Mouse (Mus musculus): ENCODE measurements around the gene Lrrc28. TPM values are rescaled to one million over a fixed set of nuclear protein-coding genes. Genes with fewer than 3 reads are reported as not detected.

Gene Lrrc28
- polyA plus RNA-seq, 1 experiment, result 9.1 TPM

DNA sequence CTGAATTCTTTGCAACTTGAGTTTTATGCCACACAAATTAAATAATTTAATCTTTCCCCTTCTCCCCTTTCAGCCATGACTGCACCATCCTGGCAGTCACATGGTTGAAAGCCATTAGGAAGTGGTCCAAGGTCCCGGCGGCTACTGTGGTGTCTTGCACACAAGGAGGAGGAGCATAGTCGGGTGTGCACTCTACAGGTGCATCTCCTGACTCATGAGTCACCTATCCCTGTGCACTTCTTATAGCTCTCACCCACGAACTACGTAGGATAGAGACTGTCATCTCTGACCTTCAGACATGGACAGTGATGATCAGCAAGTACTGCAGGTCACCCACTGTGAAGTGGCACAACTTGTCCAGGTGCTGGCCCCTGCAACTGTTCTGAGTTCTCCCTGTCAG lies 86.8 kb downstream of the Lrrc28 start:
- no peaks in the 10 kb centered on the region for H3K36me3 ChIP-seq (ENCODE audit: control insufficient read depth, insufficient read depth)
- no peak overlapping the region for H3K4me3 ChIP-seq (ENCODE audit: insufficient read depth, poor library complexity, severe bottlenecking)
- no peaks in the 10 kb centered on the region for H3K79me3 ChIP-seq (ENCODE audit: low read depth)
- no peaks in the 10 kb centered on the region for H3K27me3 ChIP-seq (ENCODE audit: control insufficient read depth, insufficient read depth, insufficient read length)
- H3K79me2 ChIP-seq (ENCODE audit: control insufficient read depth, insufficient read depth), result no peaks in the 10 kb centered on the region
- H3ac ChIP-seq (ENCODE audit: control insufficient read depth, insufficient read length, low read depth), result no peak overlapping the region
- no peak for TF ChIP-seq CTCF (IDR thresholded peaks at IDR 0.05; ENCODE audit: control insufficient read depth, insufficient read depth, insufficient read length)
- no peak for TF ChIP-seq MYOG (IDR thresholded peaks at IDR 0.05; ENCODE audit: control insufficient read depth, extremely low read depth, insufficient read length)
- no peak for TF ChIP-seq CEBPB (IDR thresholded peaks at IDR 0.05; ENCODE audit: low read depth)
- TF ChIP-seq MAX (IDR thresholded peaks at IDR 0.05), result no peak
- no peak for TF ChIP-seq FOSL1 (IDR thresholded peaks at IDR 0.05; ENCODE audit: insufficient read depth, low read length, poor library complexity, severe bottlenecking)
- no peak for TF ChIP-seq USF1 (IDR thresholded peaks at IDR 0.05; ENCODE audit: low read depth)
- TF ChIP-seq MYOD1 (IDR thresholded peaks at IDR 0.05; ENCODE audit: control insufficient read depth, insufficient read length, low read depth), result no peak

DNA sequence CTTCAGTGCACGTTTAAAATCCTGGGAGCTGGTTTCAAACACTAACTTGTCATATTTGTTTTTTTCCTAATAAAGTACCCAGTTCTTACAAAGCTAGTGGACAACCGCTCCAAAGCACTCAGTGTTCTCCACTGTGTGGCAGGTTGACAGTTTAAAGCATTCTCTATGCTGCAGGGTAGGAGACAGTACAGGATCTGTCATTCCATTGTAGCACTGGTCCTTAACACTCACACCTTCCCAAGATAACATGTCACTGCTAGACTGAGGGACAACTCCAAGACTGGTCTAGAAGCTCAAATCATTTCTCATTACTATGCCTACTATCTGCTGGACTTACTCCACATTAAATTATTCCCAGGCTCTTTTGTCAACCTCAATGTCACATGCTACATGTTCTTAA lies 90.2 kb downstream of the Lrrc28 start:
- Histone ChIP-seq H3ac (ENCODE audit: control insufficient read depth, insufficient read length, low read depth) (no peak overlapping the region), H3K79me3 (ENCODE audit: low read depth) (no peaks in the 10 kb centered on the region), H3K79me2 (ENCODE audit: control insufficient read depth, insufficient read depth) (no peaks in the 10 kb centered on the region), H3K4me3 (ENCODE audit: insufficient read depth, poor library complexity, severe bottlenecking) (no peak overlapping the region), H3K36me3 (ENCODE audit: control insufficient read depth, insufficient read depth) (no peaks in the 10 kb centered on the region), H3K27me3 (ENCODE audit: control insufficient read depth, insufficient read depth, insufficient read length) (no peaks in the 10 kb centered on the region)
- TF ChIP-seq USF1 (IDR thresholded peaks at IDR 0.05; ENCODE audit: low read depth) (no peak), CTCF (IDR thresholded peaks at IDR 0.05; ENCODE audit: control insufficient read depth, insufficient read depth, insufficient read length) (no peak), MYOG (IDR thresholded peaks at IDR 0.05; ENCODE audit: control insufficient read depth, extremely low read depth, insufficient read length) (no peak), CEBPB (IDR thresholded peaks at IDR 0.05; ENCODE audit: low read depth) (no peak), MAX (IDR thresholded peaks at IDR 0.05) (no peak), MYOD1 (IDR thresholded peaks at IDR 0.05; ENCODE audit: control insufficient read depth, insufficient read length, low read depth) (no peak), FOSL1 (IDR thresholded peaks at IDR 0.05; ENCODE audit: insufficient read depth, low read length, poor library complexity, severe bottlenecking) (no peak)

DNA sequence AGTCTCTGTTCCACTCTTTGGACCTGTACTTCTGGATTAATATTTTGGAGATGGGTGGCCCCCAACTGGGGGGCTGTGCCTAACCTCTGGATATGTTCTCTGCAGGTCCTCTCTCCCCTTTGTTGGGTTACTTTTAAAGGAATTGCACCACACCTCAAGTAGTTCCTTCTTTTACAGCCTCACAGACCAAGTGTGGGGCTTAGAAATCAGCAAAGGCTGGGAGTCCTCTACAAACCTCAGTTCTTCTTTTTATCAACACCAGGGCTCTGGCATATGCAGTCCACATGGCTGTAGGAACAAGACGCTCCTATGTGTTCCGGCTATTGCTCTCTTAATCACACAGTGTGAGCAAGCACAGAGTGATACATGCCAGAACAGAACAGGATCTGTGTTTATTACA lies 93.8 kb downstream of the Lrrc28 start:
- no peak for TF ChIP-seq USF1 (IDR thresholded peaks at IDR 0.05; ENCODE audit: low read depth)
- no peak for TF ChIP-seq CTCF (IDR thresholded peaks at IDR 0.05; ENCODE audit: control insufficient read depth, insufficient read depth, insufficient read length)
- TF ChIP-seq CEBPB (IDR thresholded peaks at IDR 0.05; ENCODE audit: low read depth), result no peak
- TF ChIP-seq FOSL1 (IDR thresholded peaks at IDR 0.05; ENCODE audit: insufficient read depth, low read length, poor library complexity, severe bottlenecking), result no peak
- TF ChIP-seq MAX (IDR thresholded peaks at IDR 0.05), result no peak
- TF ChIP-seq MYOD1 (IDR thresholded peaks at IDR 0.05; ENCODE audit: control insufficient read depth, insufficient read length, low read depth), result no peak
- TF ChIP-seq MYOG (IDR thresholded peaks at IDR 0.05; ENCODE audit: control insufficient read depth, extremely low read depth, insufficient read length), result no peak
- no peaks in the 10 kb centered on the region for H3K36me3 ChIP-seq (ENCODE audit: control insufficient read depth, insufficient read depth)

DNA sequence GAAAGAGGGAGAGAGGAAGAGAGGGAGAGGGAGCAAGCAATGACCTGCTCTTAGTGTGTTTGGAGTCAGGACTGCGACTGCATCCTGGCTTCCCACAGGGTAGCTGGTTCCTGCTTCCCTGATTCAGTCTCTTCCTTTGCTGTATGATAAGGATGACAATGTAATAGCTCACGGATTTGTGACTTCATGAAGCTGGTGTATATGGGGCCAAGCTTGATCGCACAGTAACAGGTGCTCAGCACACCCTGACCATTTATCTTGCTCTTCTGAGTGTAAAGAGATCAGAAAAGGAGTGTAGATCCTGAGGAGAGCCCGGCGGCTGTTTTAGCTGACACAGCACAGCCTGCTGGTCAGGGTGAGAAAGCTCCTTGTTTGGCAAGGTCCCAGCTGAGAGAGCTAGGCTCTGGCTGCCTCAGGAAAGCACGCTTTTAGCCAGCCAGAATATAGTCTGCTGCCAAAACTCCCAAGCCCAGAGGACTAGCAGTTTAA lies 96.0 kb downstream of the Lrrc28 start:
- no peaks in the 10 kb centered on the region for H3K27me3 ChIP-seq (ENCODE audit: control insufficient read depth, insufficient read depth, insufficient read length)
- no peaks in the 10 kb centered on the region for H3K79me2 ChIP-seq (ENCODE audit: control insufficient read depth, insufficient read depth)
- H3K36me3 ChIP-seq (ENCODE audit: control insufficient read depth, insufficient read depth), result no peaks in the 10 kb centered on the region
- no peak overlapping the region for H3K4me3 ChIP-seq (ENCODE audit: insufficient read depth, poor library complexity, severe bottlenecking)
- H3ac ChIP-seq (ENCODE audit: control insufficient read depth, insufficient read length, low read depth), result peak overlapping the region; percentile 9
- TF ChIP-seq CTCF (IDR thresholded peaks at IDR 0.05; ENCODE audit: control insufficient read depth, insufficient read depth, insufficient read length), result peak; percentile 35
- TF ChIP-seq FOSL1 (IDR thresholded peaks at IDR 0.05; ENCODE audit: insufficient read depth, low read length, poor library complexity, severe bottlenecking), result no peak
- peak; percentile 74 for TF ChIP-seq MYOD1 (IDR thresholded peaks at IDR 0.05; ENCODE audit: control insufficient read depth, insufficient read length, low read depth)
- no peak for TF ChIP-seq MAX (IDR thresholded peaks at IDR 0.05)
- TF ChIP-seq USF1 (IDR thresholded peaks at IDR 0.05; ENCODE audit: low read depth), result no peak
- TF ChIP-seq CEBPB (IDR thresholded peaks at IDR 0.05; ENCODE audit: low read depth), result no peak
- TF ChIP-seq MYOG (IDR thresholded peaks at IDR 0.05; ENCODE audit: control insufficient read depth, extremely low read depth, insufficient read length), result no peak
- H3K79me3 ChIP-seq (ENCODE audit: low read depth), result no peaks in the 10 kb centered on the region

More for the DNA sequence above, 93.8 kb downstream of the Lrrc28 start:
- Histone ChIP-seq H3K79me3 (ENCODE audit: low read depth) (no peaks in the 10 kb centered on the region), H3K27me3 (ENCODE audit: control insufficient read depth, insufficient read depth, insufficient read length) (no peaks in the 10 kb centered on the region), H3K79me2 (ENCODE audit: control insufficient read depth, insufficient read depth) (no peaks in the 10 kb centered on the region), H3ac (ENCODE audit: control insufficient read depth, insufficient read length, low read depth) (no peak overlapping the region), H3K4me3 (ENCODE audit: insufficient read depth, poor library complexity, severe bottlenecking) (no peak overlapping the region)

DNA sequence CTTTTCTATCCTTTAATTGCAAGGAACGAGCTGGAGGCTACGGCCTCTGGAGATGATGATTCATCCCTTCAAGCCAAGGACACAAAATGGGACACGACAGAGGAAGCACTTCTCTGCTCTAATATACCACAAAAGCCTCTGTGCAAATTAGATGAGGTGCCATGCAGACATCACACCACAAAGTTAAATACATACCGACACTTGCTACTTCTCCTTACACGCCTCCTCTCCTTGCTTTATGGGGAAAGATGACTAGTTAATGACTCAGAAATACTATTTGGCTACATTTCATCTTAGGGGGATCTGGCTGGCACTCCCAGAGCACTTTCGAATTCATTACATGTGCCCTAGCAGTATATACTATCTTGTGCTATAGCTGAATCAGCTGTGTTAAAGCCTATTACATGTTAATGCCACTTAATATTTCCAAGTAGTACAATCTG lies 96.4 kb downstream of the Lrrc28 start:
- H3K79me2 ChIP-seq (ENCODE audit: control insufficient read depth, insufficient read depth), result no peaks in the 10 kb centered on the region
- no peaks in the 10 kb centered on the region for H3K79me3 ChIP-seq (ENCODE audit: low read depth)
- no peaks in the 10 kb centered on the region for H3K36me3 ChIP-seq (ENCODE audit: control insufficient read depth, insufficient read depth)
- TF ChIP-seq CEBPB (IDR thresholded peaks at IDR 0.05; ENCODE audit: low read depth) (no peak), MAX (IDR thresholded peaks at IDR 0.05) (peak; percentile 40), FOSL1 (IDR thresholded peaks at IDR 0.05; ENCODE audit: insufficient read depth, low read length, poor library complexity, severe bottlenecking) (peak; percentile 37)
- H3ac ChIP-seq (ENCODE audit: control insufficient read depth, insufficient read length, low read depth), result peak overlapping the region; percentile 9
- no peak overlapping the region for H3K4me3 ChIP-seq (ENCODE audit: insufficient read depth, poor library complexity, severe bottlenecking)
- no peaks in the 10 kb centered on the region for H3K27me3 ChIP-seq (ENCODE audit: control insufficient read depth, insufficient read depth, insufficient read length)

DNA sequence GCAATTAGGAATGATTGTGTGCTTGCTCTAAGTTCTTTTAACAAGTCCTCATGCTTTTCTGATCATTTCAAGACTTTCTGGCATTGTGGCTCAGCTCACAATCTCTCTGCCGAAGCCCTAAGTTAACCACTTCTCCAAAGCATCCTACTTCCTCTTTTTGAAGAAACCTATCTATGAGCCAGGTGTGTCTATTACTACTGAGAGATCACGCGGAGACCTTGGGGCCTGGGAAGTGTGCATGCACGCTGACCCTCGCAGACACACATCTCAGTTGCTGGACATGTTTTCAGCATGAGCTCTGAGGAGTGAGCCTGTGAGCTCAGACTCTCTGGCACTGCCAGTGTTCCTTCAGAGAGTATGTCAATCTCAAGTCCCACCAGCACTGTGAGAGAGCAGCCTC lies 98.8 kb downstream of the Lrrc28 start:
- no peak for TF ChIP-seq CEBPB (IDR thresholded peaks at IDR 0.05; ENCODE audit: low read depth)
- TF ChIP-seq FOSL1 (IDR thresholded peaks at IDR 0.05; ENCODE audit: insufficient read depth, low read length, poor library complexity, severe bottlenecking), result no peak
- TF ChIP-seq MYOD1 (IDR thresholded peaks at IDR 0.05; ENCODE audit: control insufficient read depth, insufficient read length, low read depth), result no peak
- TF ChIP-seq MAX (IDR thresholded peaks at IDR 0.05), result no peak
- no peak for TF ChIP-seq MYOG (IDR thresholded peaks at IDR 0.05; ENCODE audit: control insufficient read depth, extremely low read depth, insufficient read length)
- TF ChIP-seq USF1 (IDR thresholded peaks at IDR 0.05; ENCODE audit: low read depth), result no peak
- TF ChIP-seq CTCF (IDR thresholded peaks at IDR 0.05; ENCODE audit: control insufficient read depth, insufficient read depth, insufficient read length), result no peak
- Histone ChIP-seq H3K79me2 (ENCODE audit: control insufficient read depth, insufficient read depth) (no peaks in the 10 kb centered on the region), H3K36me3 (ENCODE audit: control insufficient read depth, insufficient read depth) (no peaks in the 10 kb centered on the region), H3K27me3 (ENCODE audit: control insufficient read depth, insufficient read depth, insufficient read length) (no peaks in the 10 kb centered on the region), H3ac (ENCODE audit: control insufficient read depth, insufficient read length, low read depth) (no peak overlapping the region), H3K79me3 (ENCODE audit: low read depth) (no peaks in the 10 kb centered on the region), H3K4me3 (ENCODE audit: insufficient read depth, poor library complexity, severe bottlenecking) (no peak overlapping the region)
